Mouse (Mus musculus) brain, embryonic 18.5 days (tissue): ENCODE results near the gene Knstrn.

Source experiments
- DNase-seq: peaks from one replicate; pipeline ENCODE4 v3.0.0-alpha.2; 2012; ENCODE audit warnings: low read depth, low spot score

Knstrn gene

DNA sequence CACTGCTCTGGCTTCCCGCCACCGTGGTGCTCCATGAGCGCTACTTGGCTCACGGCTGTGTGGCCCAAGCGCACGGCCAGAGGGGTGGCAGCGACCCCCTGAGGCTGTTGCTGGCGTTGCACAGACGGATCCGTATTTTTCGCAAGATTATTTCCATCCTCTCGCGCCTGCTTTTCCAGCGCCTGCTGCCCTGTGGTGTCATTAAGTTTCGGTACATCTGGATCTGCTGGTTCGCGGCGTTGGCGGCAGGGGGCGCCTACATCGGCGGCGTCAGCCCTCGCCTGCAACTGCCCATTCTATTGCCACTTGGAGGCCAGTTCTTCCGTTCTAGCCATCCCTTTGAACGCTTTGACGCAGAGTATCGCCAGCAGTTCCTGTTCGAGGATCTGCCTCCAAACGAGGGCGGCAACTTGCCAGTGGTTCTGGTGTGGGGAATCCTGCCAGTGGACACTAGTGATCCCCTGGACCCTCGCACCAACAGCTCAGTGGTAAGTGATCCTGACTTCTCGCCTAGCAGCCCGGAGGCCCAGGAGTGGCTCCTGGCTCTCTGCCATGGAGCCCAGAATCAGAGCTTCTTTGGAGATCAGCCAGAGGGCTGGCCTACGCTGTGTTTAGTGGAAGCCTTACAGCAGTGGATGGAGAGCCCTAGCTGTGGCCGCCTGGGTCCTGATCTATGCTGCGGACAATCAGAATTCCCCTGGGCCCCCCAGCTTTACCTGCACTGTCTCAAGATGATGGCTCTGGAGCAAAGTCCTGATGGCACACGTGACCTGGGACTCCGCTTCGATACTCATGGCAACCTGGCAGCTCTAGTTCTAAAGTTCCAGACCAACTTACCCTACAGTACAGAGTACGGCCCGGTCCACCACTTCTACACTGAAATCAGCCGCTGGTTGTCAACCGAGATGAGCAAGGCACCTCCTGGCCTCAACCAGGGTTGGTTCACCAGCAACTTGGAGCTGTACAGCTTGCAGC, 23.0 kb upstream of the Knstrn start:
- DNase-seq = no peak

DNA sequence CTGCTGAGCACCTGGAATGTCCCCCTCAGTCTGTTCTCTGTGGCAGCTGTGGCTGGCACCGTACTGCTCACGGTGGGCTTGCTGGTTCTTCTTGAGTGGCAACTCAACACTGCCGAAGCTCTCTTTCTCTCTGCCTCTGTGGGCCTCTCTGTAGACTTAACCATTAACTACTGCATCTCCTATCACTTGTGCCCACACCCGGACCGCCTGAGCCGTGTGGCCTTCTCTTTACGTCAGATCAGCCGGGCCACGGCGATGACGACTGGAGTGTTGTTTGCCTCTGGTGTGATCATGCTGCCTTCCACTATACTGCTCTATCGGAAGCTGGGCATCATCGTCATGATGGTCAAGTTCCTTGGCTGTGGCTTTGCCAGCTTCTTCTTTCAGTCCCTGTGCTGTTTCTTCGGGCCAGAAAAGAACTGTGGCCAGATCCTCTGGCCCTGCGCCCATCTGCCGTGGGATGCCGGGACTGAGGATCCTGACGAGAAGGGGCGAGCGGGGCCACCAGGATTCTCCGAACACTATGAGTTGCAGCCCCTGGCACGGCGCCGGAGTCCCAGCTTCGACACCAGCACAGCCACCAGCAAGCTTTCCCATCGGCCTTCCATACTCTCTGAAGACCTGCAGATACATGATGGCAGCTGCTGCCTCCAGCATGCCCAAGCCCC, 22.1 kb upstream of the Knstrn start:
- DNase-seq = no peak

DNA sequence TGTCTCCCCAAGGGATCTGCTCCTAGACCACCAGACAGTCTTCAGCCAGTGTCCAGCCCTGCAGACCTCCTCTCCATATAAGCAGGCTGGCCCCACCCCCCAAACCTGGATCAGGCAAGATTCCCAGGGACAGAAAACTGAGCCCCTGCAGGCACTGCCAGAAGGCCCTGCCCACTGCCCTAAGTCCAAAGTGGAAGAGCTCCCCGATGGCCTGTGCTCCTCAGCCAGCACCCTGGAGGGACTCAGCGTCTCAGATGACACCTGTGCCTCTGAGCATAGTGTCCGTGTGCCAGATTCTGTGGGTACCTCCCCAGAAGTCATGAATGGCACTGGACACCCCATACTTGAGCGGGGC, 21.6 kb upstream of the Knstrn start:
- DNase-seq = no peak

DNA sequence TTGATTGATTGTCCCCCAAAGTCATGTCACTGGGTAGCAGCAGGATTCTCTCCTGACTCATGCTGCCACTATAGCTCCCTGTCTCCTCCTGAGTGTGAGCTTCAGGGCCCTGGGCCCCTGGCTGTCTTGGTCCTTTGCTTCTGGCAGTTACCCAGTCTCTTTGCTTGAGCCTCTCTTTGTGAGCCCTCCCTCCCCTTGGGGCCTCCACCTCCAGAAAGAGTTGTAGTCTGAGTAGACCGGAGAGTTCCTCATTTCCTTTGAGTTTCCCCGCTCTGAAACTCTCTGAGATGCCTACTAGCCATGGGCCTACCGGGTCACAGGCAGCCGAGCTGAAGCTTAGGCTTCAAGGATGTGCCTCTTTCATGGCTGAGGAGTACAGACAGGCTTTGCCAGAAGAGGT, 20.2 kb upstream of the Knstrn start:
- no peak for DNase-seq

DNA sequence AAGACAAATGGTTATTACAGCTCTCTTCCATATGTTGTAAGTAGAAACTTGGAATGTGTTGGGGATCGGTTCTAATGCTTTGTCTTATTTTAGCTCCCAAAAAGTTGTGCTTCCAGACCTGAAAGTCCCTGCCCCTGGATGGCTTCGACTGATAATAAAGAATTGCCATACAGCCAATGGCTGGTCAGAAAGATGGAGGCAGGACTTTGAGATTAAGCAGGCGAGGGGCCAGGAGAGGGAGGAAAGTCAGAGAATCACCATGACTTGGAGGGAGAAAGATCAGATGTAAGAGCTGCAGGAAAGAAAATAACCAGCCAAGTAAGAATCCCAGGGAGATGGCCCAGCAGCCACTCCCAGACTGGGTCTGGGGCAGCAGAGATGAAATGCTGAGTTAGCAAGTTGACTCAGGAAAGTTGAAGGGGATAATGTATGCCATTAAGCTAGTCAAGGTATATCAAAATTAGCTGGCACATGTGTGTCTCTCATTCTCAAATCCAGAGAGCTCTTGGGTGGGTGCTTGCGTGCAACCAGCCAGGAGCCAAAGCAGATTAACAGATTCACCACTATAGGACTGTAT, 11.2 kb upstream of the Knstrn start:
- DNase-seq = no peak

DNA sequence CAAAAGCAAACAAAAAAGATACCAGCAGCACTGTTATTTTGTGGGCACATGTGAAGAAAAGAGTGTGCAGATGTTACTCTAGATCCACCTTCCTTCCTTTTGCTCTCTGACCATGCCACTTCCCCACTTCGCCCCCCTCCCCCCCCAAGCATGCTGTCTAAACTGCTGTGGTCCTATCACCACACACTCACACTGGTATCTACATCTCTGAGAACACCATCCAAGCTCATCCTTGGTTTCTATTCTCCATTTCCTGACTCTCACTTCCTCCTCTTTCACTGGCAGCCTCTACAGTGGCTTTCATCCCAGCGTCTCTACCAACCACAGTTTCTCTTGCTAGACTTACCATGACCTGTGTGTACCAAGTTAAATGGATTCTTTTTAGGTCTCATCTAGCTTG, 9.3 kb upstream of the Knstrn start:
- DNase-seq = no peak

DNA sequence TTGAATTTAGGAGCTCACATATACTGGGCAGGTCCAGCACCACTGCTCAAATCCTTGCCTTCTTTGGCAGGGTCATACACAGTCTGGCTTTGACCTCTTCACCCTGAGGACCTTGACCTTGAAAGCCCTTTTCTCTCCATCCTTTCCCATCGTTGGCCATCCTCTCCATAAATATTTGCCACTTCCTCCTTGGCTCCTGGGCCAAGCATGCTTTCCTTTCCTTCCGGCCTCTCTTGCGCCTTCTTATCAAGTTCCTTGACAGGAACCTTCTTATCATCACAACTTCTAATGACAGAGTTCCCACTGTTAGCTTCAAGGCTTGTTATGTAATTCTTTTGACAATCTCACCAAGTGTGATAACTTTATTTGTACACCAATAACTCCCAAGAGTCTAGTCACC, 8.7 kb upstream of the Knstrn start:
- no peak for DNase-seq

DNA sequence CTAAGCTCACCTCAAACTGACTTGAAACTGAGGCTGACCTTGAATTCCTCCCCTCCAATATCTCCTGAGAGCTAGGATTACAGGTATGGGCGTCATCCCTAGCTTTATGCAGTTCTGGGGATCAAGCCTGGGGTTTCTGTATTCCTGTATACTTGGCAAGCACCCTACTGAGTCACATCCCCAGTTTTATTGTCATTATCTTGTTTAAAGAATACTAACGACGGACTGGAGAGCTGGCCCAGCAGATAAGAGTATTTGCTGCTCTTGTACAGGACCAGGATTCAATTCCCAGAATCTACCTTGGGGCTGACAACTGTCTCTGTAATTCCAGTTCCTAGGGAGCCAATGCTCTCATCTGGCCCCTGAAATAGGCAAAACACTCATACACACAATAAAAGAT, 8.0 kb upstream of the Knstrn start:
- DNase-seq = no peak

DNA sequence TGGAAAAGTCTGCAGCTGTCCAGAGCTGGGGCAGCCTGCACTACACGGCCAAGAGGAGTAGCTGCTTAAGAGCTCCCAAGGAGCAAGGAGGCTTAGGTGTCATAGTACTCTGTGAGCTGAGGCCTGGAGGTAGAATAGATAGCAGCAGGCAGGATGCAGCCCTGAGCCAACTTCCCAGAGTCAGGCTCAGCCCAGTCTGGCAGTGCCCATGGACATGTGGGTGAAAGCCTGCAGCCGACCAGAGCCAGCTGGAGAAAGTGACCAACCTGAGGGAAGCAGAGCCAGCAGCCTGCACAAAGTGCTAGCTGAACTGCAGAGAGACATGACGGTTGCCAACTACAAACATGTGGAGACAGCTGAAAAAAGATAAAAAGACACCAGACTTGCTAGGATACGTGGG, 6.9 kb upstream of the Knstrn start:
- no peak for DNase-seq

DNA sequence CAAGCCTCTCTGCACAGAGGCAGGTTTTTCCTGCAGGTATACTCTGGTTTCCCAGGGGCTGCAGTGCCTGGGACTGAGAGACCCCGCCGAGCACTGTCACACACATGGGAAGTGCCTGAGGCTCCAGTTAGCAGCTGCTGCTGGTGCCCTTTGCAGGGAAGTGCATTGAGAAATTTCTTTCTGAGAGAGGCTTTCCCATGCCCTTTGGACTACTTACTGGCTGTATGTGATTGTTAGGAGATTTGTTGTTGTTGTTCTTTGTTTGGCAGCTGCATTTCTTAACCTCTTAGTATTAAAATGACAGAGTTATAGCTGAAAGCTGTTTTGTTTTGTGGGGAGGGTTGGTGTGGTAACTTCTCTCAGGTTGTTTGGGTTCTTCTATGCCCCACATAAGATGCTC, 2.9 kb upstream of the Knstrn start:
- DNase-seq = no peak

DNA sequence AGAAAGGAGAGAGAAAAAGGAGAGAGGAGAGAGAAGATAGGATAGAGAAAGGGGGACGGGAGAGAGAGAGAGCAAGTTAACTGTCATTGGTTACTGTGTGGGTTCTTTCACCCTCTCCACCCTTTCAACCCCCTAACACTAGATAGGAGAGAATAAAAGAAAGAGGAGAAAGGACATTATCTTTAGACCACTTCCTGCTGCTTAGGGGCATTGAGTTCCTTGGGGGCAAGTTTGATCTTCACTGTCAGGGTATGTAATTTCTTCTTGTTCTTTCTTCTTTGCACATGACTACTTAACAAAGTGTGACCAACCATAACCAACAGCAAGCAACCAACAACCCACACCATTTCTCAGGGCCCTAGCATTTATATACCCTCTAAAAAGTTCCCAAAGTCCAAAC, 1.1 kb upstream of the Knstrn start:
- no peak for DNase-seq

DNA sequence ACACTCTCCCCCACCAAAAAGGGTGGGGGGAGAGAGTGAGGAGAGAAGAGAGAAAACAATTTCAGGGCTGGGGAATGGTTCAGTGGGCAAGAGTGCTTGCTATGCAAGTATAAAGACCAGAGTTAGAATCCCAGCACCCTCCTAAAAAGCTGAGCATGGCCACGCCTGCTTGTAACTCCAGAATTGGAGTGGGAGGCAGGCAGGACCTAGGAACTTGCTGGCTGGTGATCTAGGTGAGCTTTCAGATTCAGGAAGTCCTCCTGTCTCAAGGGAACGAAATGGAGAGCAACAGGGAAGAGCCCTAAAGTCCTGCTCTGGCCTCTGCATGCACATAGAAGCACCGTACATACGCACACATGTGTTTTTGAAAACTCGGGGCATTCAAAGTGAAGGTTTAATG, 9.0 kb downstream of the Knstrn start:
- DNase-seq = no peak

DNA sequence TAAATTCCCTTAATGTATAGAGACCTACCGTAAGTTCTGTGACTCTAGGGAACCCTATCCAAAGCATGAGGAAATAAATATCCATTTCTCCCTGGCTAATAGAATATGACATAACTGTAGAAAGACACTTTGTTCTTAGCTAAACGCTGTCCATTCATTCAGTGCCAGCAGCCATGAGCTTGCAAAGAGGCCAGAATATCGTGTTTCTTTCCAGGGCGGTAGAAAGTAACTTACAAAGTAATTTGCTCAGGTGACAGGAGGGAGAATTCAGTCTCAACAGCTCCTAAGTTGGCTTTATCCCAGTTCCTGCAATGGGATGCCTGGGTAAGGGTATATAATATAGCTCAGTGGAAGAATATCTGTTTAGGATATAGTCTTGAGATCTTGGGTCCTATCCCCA, 10.6 kb downstream of the Knstrn start:
- no peak for DNase-seq

DNA sequence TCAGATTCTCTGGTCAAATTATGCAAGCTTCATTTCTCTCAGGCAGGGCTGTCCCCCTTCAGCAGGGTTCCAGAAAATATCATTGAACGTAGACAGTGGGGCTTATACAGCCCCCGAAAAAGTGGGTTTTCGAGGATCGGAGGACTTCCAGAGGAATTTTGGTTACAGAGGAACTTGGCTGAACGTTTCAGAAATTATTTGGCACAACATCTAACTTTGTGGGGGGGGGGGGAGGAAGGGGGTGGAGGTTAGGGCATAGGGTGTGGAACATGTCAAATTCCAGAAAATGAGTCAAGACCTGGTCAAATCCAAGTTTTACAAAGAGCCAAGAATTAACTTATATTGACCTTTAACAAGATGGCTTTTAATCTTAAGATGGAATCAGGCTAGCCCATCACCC, 15.3 kb downstream of the Knstrn start:
- DNase-seq = no peak

DNA sequence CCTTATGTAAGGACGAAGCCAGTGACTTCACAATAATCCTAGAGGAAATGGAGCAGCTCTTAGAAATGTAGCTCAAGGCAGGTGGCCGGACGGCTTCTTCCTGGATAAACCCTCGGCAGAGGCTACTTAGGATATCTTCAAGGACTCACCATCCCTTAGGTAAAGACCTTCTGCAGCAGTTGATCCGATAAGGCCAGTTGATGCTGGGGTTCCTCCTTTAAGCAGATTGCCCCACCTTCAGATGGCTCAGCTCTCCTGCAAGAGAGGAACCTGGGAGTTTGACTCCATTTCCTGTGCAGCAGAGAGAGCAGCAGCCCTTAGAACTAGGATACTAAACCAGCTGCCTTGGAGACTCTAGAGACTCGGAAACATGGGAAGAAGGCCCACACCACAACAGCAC, 20.3 kb downstream of the Knstrn start:
- DNase-seq = no peak

DNA sequence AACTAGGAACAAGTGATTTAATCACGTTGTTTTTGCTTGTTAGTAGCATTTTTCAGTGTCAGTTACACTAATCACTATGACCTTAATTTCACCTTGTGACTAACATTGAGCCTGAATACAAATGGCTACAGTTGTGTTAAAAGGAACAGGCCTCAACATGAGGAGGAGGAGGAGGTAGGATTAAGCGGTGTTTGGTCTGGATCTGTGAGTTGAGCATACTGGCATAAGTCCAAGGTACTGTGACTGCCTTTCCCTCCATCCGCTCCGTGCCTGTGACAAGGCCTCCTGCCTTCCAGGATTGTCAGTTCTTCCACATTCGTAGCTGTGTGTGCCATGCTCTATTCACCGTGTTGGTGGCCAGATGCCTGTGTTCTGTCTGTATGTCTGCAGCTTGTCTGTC, 21.3 kb downstream of the Knstrn start:
- DNase-seq = no peak

DNA sequence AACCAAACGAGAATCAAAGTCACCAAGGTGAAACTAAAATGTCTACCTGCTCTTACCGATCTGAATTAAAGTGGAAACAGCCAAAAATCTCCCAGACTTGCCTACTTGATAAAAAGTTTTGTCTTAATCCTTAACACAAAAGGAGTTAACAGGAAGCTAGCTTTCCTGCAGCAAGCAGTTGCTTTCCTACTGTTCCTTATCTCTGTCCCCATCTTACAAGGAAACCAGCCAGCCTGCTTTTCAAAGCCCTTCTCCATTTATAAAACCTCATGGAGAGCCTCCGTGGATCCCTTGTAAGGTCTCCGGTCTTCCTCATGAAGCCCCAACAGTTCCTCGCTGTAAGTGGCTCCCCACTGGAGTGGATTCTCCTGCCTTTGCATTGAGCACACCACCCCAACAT, 24.5 kb downstream of the Knstrn start:
- no peak for DNase-seq

DNA sequence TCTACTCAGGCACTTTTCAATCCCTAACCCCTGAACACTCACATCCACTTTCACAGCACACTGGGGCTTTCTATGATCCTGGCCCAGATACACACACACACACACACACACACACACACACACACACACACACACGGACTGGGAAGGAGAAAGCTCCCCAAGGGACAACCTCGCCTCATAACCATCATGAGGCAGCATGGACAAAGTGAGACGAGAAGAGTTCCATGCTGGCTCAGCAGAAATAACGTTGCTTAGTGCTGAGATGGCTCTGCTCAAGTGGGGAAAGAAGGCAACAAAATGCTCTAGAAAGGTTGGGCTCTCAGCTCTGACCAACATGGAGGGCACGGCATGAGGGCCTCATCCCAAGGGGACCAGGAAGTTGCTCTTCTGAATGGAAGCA, 27.4 kb downstream of the Knstrn start:
- DNase-seq = no peak

DNA sequence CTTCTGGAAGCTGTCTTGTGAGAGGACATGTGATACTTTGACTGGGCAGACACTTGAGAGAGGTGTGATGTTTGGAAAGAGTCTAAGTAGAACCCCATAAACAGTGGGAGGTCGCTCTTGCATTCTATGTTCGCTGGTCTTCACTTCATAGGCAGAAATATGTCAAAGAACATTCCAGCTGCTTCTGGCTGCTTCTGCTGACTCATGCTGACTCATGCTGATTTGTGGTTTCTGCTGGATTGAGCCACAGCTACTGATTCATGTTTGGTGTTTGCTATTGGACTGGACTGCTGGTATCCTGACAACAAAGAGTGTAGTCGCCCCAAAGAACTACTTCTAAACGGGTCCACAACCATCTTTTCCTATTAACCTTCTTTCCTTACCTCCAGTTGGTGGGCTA, 28.0 kb downstream of the Knstrn start:
- DNase-seq = no peak

DNA sequence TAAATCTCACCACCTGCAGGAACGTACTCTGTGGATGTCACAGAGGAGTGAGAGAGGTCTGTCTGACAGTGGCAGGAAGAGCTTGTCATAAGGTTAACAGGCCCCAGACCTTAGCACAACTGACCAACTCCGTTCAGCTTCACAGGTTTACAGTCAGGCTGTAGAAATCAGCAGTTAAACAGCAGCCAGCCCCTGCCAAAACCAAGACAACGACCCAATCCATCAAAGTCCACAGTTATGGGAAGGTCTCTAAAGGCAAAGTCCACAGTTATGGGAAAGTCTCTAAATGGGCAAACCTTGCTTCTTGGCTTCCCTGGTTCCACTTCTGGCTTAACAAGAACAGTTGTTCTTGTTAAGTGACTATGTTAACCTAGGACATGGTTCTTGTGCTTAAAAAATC, 30.6 kb downstream of the Knstrn start:
- no peak for DNase-seq

DNA sequence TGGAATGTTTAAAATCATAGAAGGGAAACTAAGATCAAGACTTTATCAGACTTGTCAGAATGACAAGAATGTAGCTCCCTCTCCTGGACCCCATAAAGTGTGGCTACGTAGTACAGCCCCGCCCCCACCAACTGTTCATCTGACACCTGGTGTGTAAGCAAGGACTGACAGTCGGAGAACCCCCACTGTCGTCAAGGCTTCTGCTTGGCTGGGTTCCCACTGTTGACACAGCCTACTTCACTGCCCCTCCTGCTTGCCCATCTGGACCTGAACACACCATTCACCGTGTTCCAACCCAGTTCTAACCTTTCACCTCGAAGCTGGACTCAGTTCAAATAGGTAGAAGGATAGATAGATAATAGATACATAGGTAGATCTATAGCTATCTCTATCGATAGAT, 32.4 kb downstream of the Knstrn start:
- no peak for DNase-seq

DNA sequence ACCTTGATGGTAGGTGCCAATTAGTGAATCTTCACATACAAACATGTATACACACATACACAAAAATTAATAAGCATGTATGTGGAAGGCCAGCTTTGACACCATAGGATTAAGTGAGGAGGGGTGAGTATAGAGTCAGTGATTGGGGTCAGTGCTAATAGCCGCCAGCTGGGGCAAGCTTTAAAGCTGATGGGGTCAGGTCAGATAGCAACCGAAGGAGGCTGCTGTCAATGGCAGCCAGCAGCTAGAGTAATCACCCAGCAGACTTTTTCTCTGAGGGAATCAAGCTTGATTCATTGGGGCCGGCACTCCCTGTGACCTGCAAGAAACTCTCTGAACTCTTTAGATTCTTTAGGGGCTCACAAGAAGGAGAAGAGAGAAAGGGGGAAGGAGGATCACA, 38.0 kb downstream of the Knstrn start:
- DNase-seq = no peak
